Mouse (Mus musculus) G1E (cell line): ENCODE results near the gene Gpr142. TPM values are rescaled to one million over a fixed set of nuclear protein-coding genes. Genes with fewer than 3 reads are reported as not detected.

Experiments used
- ATAC-seq: 2 replicates; pipeline ENCODE4 v1.8.0; 2016; ENCODE audit warnings: mild to moderate bottlenecking; ENCODE audit not compliant: insufficient number of reproducible peaks, poor library complexity, low FRiP score, severe bottlenecking; ENCODE audit errors: extremely low read depth
- DNase-seq: peaks from one replicate; pipeline ENCODE4 v3.0.0; 2012; ENCODE audit warnings: low spot score
- H3K27me3 ChIP-seq: 2 replicates; pipeline ENCODE4 v1.6.1; 2012; ENCODE audit warnings: mild to moderate bottlenecking, low read length, inconsistent platforms; ENCODE audit not compliant: insufficient read depth
- H3K36me3 ChIP-seq: replicated peaks from 2 replicates; pipeline ENCODE3; 2012; ENCODE audit warnings: mild to moderate bottlenecking, inconsistent platforms
- H3K4me1 ChIP-seq: 2 replicates; pipeline ENCODE4 v1.6.1; 2012; ENCODE audit warnings: low read depth, low read length, inconsistent platforms, mixed read lengths; ENCODE audit not compliant: insufficient read depth
- H3K4me3 ChIP-seq: 2 replicates; pipeline ENCODE4 v1.5.1; 2012; ENCODE audit warnings: low read depth, mild to moderate bottlenecking, inconsistent platforms, low read length, moderate library complexity, mixed read lengths
- H3K9me3 ChIP-seq: replicated peaks from 2 replicates; pipeline ENCODE4 v1.6.1; 2012; ENCODE audit warnings: inconsistent platforms
- CTCF ChIP-seq: IDR thresholded peaks from 2 replicates; pipeline ENCODE4 v1.5.1; 2012; ENCODE audit warnings: low read depth, low read length, inconsistent platforms, mixed read lengths
- GATA1 ChIP-seq: IDR thresholded peaks from 2 replicates; pipeline ENCODE4 v1.6.1; 2012; ENCODE audit warnings: borderline replicate concordance, low read length, inconsistent platforms, mixed read lengths
- GATA2 ChIP-seq: IDR thresholded peaks from 2 replicates; pipeline ENCODE4 v1.6.1; 2012; ENCODE audit warnings: low read depth, low read length, inconsistent platforms, borderline replicate concordance
- POLR2AphosphoS5 ChIP-seq: IDR thresholded peaks from 2 replicates; pipeline ENCODE4 v1.6.1; 2012; ENCODE audit warnings: low read depth, low read length, inconsistent platforms; ENCODE audit not compliant: insufficient replicate concordance
- TAL1 ChIP-seq: conservative IDR thresholded peaks from 2 replicates; pipeline ENCODE4 v1.6.1; 2012; ENCODE audit warnings: low read depth, low read length, inconsistent platforms, mixed read lengths
- polyA plus RNA-seq: library from polyadenylated mRNA; stranded (reverse); fragments of >175 nt; gene quantifications from 2 replicates; pipeline ENCODE4 v1.2.3, GENCODE M21; 2012
- total RNA-seq, 2 experiments: library from RNA; stranded (forward) in 1 of 2; stranded (reverse) in 1 of 2; fragments of 200-1000 nt in 1 of 2; fragments of >200 nt in 1 of 2; fragmentation: Nextera tagmentation in 1 of 2; gene quantifications; 2 replicates each; pipeline ENCODE4 v1.2.3; 2014 to 2017

Gpr142 gene
- total RNA-seq (2014; fragmentation: Nextera tagmentation) = not detected in 2 replicates
- 0.22 TPM in 1 of 2 replicates, not detected in the other for total RNA-seq (2017)
- not detected in 2 replicates for polyA plus RNA-seq

DNA sequence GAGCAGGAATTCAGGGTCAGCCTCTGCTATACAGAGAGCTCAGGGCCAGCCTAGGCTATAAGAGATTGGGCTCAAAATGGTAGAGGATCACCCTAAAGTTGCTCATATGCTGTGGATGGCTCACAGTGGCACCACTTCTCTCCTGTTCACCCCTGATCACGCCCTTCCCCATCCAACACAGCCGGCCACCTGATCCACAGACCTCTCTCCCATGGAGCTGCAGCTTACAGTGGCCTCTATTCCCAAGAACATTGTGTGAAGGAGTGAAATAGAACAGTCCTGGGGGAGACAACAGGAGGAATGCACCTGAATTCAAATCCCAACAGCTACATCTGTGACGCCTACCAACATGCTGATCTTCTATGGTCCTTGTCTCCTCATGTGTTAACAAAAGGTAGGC is at the start of gene Gpr142:
Gene Gpr142 (plus strand): TSS at position 301 of the 400 bp plus-strand sequence.
- TF ChIP-seq GATA2 = no peak
- no peak for TF ChIP-seq POLR2AphosphoS5
- no peak for TF ChIP-seq GATA1
- TF ChIP-seq CTCF = no peak
- TF ChIP-seq TAL1 = no peak
- Histone ChIP-seq H3K36me3 (no peaks in the 10 kb centered on the region), H3K4me1 (no peaks in the 10 kb centered on the region), H3K27me3 (no peaks in the 10 kb centered on the region; the same call in 1 of the 2 replicates), H3K4me3 (no peak within 1 kb of the TSS), H3K9me3 (peaks cover 81% of the 10 kb centered on the region)
- ATAC-seq = no peak
- DNase-seq = no peak

- DNase-seq = no peak
- no peak for TF ChIP-seq TAL1
- no peak for TF ChIP-seq CTCF
- no peak for TF ChIP-seq POLR2AphosphoS5
- TF ChIP-seq GATA2 = no peak
- TF ChIP-seq GATA1 = no peak
- no peaks in the 10 kb centered on the region for H3K27me3 ChIP-seq
These were observed 33.6 kb upstream of the Gpr142 start, which contains the start of gene Kif19a for GRCm38 (mm10) chr11:114764820-114765818. TSS of gene Kif19a (plus strand) at chr11:114765388.

GRCm38 (mm10) chr11:114769911-114770310 is 28.8 kb upstream of the Gpr142 start:
- Histone ChIP-seq H3K4me3 (no peak overlapping the region), H3K4me1 (no peaks in the 10 kb centered on the region), H3K36me3 (no peaks in the 10 kb centered on the region), H3K27me3 (no peaks in the 10 kb centered on the region), H3K9me3 (peaks cover 84% of the 10 kb centered on the region)
- ATAC-seq = no peak
- no peak for TF ChIP-seq TAL1
- TF ChIP-seq POLR2AphosphoS5 = no peak
- TF ChIP-seq GATA1 = no peak
- TF ChIP-seq CTCF = no peak
- TF ChIP-seq GATA2 = no peak
- DNase-seq = no peak

More at GRCm38 (mm10) chr11:114764820-114765818, 33.6 kb upstream of the Gpr142 start, which contains the start of gene Kif19a:
- H3K36me3 ChIP-seq = no peaks in the 10 kb centered on the region
- ATAC-seq = no peak
- peaks cover 63% of the 10 kb centered on the region for H3K9me3 ChIP-seq
- H3K4me1 ChIP-seq = no peaks in the 10 kb centered on the region
- no peak within 1 kb of the TSS; the same call in 1 of the 2 replicates for H3K4me3 ChIP-seq

DNA sequence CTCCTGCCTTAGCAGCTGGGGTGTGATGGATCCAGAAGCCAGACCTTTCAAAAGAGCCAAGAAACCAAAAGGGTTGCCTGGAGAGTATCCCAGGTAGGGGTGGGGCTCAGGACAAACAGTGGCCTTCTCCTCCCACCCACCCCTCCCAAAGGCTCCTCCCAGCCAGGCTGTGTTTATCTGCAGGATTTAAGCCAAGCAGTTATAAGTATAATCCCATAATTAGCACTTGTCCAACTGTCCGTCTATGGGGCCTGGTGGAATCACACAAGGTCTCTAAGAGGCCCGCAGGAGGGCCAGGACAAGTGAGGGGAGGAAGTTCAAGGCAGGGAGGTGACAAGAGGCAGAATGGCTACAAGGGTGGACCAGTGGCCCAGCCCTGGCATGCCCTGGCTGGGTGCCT is 26.8 kb upstream of the Gpr142 start:
- no peak for TF ChIP-seq GATA1
- TF ChIP-seq GATA2 = no peak
- TF ChIP-seq TAL1 = no peak
- TF ChIP-seq CTCF = no peak
- TF ChIP-seq POLR2AphosphoS5 = no peak
- H3K27me3 ChIP-seq = no peaks in the 10 kb centered on the region
- ATAC-seq (no peak), DNase-seq (no peak)
- H3K9me3 ChIP-seq = peaks cover 84% of the 10 kb centered on the region
- H3K36me3 ChIP-seq = no peaks in the 10 kb centered on the region
- H3K4me3 ChIP-seq = no peak overlapping the region
- H3K4me1 ChIP-seq = no peaks in the 10 kb centered on the region

DNA sequence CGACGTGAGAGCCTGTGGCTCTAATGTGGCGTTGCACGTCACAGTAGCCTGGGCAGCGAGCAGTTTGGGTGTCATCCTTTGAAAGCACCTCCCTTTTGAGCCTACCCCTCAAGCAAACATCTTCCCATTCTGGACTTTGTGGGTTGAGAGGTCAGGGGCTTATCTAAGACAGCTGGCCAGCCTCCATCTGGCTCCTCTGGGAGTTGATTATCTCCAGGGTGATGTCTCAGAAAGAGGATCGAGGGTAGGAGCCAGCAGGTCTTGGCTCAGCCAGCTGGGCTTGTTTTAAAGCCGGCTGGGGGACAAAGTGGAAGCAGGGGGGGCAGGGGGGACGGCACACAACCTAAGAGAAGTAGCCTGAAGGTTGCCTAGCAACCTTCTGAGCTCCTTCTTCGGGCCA is 18.6 kb upstream of the Gpr142 start:
- no peak for DNase-seq
- H3K4me3 ChIP-seq = no peak overlapping the region
- H3K27me3 ChIP-seq = no peaks in the 10 kb centered on the region
- H3K36me3 ChIP-seq = no peaks in the 10 kb centered on the region
- H3K4me1 ChIP-seq = no peaks in the 10 kb centered on the region
- ATAC-seq = no peak
- H3K9me3 ChIP-seq = peaks cover 96% of the 10 kb centered on the region
- TF ChIP-seq TAL1 = no peak

GRCm38 (mm10) chr11:114785892-114786291 is 12.8 kb upstream of the Gpr142 start:
- H3K4me3 ChIP-seq = no peak overlapping the region
- no peaks in the 10 kb centered on the region for H3K27me3 ChIP-seq

More at GRCm38 (mm10) chr11:114785892-114786291, 12.8 kb upstream of the Gpr142 start:
- peaks cover 95% of the 10 kb centered on the region for H3K9me3 ChIP-seq
- no peaks in the 10 kb centered on the region for H3K36me3 ChIP-seq
- H3K4me1 ChIP-seq = no peaks in the 10 kb centered on the region
- DNase-seq (no peak), ATAC-seq (no peak)
- TF ChIP-seq POLR2AphosphoS5 (no peak), CTCF (no peak), TAL1 (no peak)
